Mouse (Mus musculus) embryonic facial prominence, embryonic 14.5 days (tissue): Measurements from ENCODE around the gene Sfrp2. TPM values are rescaled to one million over a fixed set of nuclear protein-coding genes. Genes with fewer than 3 reads are reported as not detected.
A peak's percentile ranks its signal among the peaks of the same experiment; 100 is the strongest.

Source experiments
- ATAC-seq: fragments of 200-750 bp; cut with Nextera tagmentation; 2 replicates; pipeline ENCODE4 v1.8.0; 2017; ENCODE audit warnings: low read depth, moderate number of reproducible peaks, moderate TSS enrichment
- DNase-seq: peaks from one replicate; pipeline ENCODE4 v3.0.0-alpha.2; 2015; ENCODE audit warnings: low spot score
- H3K27ac ChIP-seq: fragments of 300-500 bp; sonication (generic); replicated peaks from 2 replicates; pipeline ENCODE4 v1.5.1; 2014; ENCODE audit warnings: low read depth, mild to moderate bottlenecking, low read length, moderate library complexity
- H3K27me3 ChIP-seq: fragments of 300-500 bp; sonication (generic); replicated peaks from 2 replicates; pipeline ENCODE4 v1.6.1; 2014; ENCODE audit warnings: low read length; ENCODE audit not compliant: control insufficient read depth, insufficient read depth
- H3K36me3 ChIP-seq: fragments of 300-500 bp; sonication (generic); 2 replicates; pipeline ENCODE4 v1.6.1; 2014; ENCODE audit warnings: low read length, mixed read lengths; ENCODE audit not compliant: control insufficient read depth, insufficient read depth
- H3K4me1 ChIP-seq: fragments of 300-500 bp; sonication (generic); 2 replicates; pipeline ENCODE4 v1.6.1; 2014; ENCODE audit warnings: antibody characterized with exemption, low read length; ENCODE audit not compliant: control insufficient read depth, insufficient read depth
- H3K4me2 ChIP-seq: fragments of 300-500 bp; sonication (generic); 2 replicates; pipeline ENCODE4 v1.6.1; 2014; ENCODE audit warnings: low read depth, mild to moderate bottlenecking, low read length, moderate library complexity, mixed read lengths
- H3K4me3 ChIP-seq: fragments of 300-500 bp; sonication (generic); 2 replicates; pipeline ENCODE4 v1.5.1; 2014; ENCODE audit warnings: low read depth, mild to moderate bottlenecking, low read length
- H3K9ac ChIP-seq: fragments of 300-500 bp; sonication (generic); 2 replicates; pipeline ENCODE4 v1.6.1; 2014; ENCODE audit warnings: low read depth, mild to moderate bottlenecking, low read length, moderate library complexity, mixed read lengths
- H3K9me3 ChIP-seq: fragments of 300-500 bp; sonication (generic); 2 replicates; pipeline ENCODE4 v1.6.1; 2016; ENCODE audit warnings: low read length; ENCODE audit not compliant: control insufficient read depth
- WGBS: fragments of 180-500 bp; shearing (Covaris S2); extraction: QIAGEN DNeasy Blood & Tissue Kit; methylation state at CpG from one replicate; pipeline ENCODE4 v1.1.7; 2014; 5-methylcytosine and 5-hydroxymethylcytosine counted together
- polyA plus RNA-seq: library from polyadenylated mRNA; unstranded; fragments of >200 nt; fragmentation: Nextera tagmentation; extraction: Ambion mirVana; gene quantifications from 2 replicates; pipeline ENCODE4 v1.2.1, GENCODE M21; 2014

Sfrp2 gene
- 605 and 677 TPM in 2 replicates for polyA plus RNA-seq

GRCm38 (mm10) chr3:83765871-83766725 is at the start of gene Sfrp2:
Sfrp2 (plus strand) TSS chr3:83766321.
- Histone ChIP-seq H3K4me3 (peak within 1 kb of the TSS; percentile 69), H3K27ac (peak within 1 kb of the TSS; percentile 86), H3K4me1 (peaks cover 20% of the 10 kb centered on the region), H3K36me3 (peaks cover 24% of the 10 kb centered on the region), H3K9ac (peak within 1 kb of the TSS; percentile 87), H3K27me3 (no peaks in the 10 kb centered on the region; the same call in 1 of the 2 replicates), H3K4me2 (peak within 1 kb of the TSS; percentile 91), H3K9me3 (no peaks in the 10 kb centered on the region)
- WGBS = 0% methylated on average over 44 of the region's 82 CpGs
- ATAC-seq = peak; percentile 89
- DNase-seq = peak; percentile 96

GRCm38 (mm10) chr3:83717643-83718231 is 48.4 kb upstream of the Sfrp2 start:
- no peak overlapping the region for H3K4me2 ChIP-seq
- 25% methylated on average over 7 of the region's 7 CpGs for WGBS
- no peaks in the 10 kb centered on the region for H3K36me3 ChIP-seq
- ATAC-seq = peak; percentile 41; the same call in 1 of the 2 replicates
- no peaks in the 10 kb centered on the region for H3K9me3 ChIP-seq
- H3K27ac ChIP-seq = no peak overlapping the region
- no peak overlapping the region for H3K9ac ChIP-seq
- peaks cover 9% of the 10 kb centered on the region; the same call in 1 of the 2 replicates for H3K4me1 ChIP-seq
- DNase-seq = peak; percentile 65
- no peaks in the 10 kb centered on the region for H3K27me3 ChIP-seq
- no peak overlapping the region for H3K4me3 ChIP-seq

GRCm38 (mm10) chr3:83718662-83719061 is 47.5 kb upstream of the Sfrp2 start:
- ATAC-seq (no peak), DNase-seq (no peak)
- Histone ChIP-seq H3K9ac (no peak overlapping the region), H3K4me2 (no peak overlapping the region), H3K9me3 (no peaks in the 10 kb centered on the region), H3K4me3 (no peak overlapping the region), H3K4me1 (peaks cover 9% of the 10 kb centered on the region; the same call in 1 of the 2 replicates), H3K27me3 (no peaks in the 10 kb centered on the region), H3K27ac (no peak overlapping the region), H3K36me3 (no peaks in the 10 kb centered on the region)
- 83% methylated on average over 4 of the region's 4 CpGs for WGBS

GRCm38 (mm10) chr3:83728223-83728622 is 37.9 kb upstream of the Sfrp2 start:
- H3K27ac ChIP-seq = no peak overlapping the region
- no peak overlapping the region for H3K4me2 ChIP-seq
- H3K9ac ChIP-seq = no peak overlapping the region
- no peak for ATAC-seq
- WGBS = 74% methylated on average over 3 of the region's 3 CpGs
- H3K36me3 ChIP-seq = no peaks in the 10 kb centered on the region
- no peak overlapping the region for H3K4me3 ChIP-seq
- H3K9me3 ChIP-seq = no peaks in the 10 kb centered on the region; the same call in 1 of the 2 replicates
- no peaks in the 10 kb centered on the region for H3K27me3 ChIP-seq
- no peak for DNase-seq
- H3K4me1 ChIP-seq = 0 out of 2 replicates have a peak, but pooled peaks cover 4% of the 10 kb centered on the region

- Histone ChIP-seq H3K27me3 (no peaks in the 10 kb centered on the region), H3K9ac (no peak overlapping the region), H3K4me2 (no peak overlapping the region), H3K36me3 (no peaks in the 10 kb centered on the region), H3K4me3 (no peak overlapping the region), H3K9me3 (no peaks in the 10 kb centered on the region; the same call in 1 of the 2 replicates), H3K4me1 (peaks cover 7% of the 10 kb centered on the region; the same call in 1 of the 2 replicates), H3K27ac (no peak overlapping the region)
- WGBS = 85% methylated on average over 9 of the region's 9 CpGs
- DNase-seq (no peak), ATAC-seq (no peak)
Observed at GRCm38 (mm10) chr3:83728675-83729390, 37.3 kb upstream of the Sfrp2 start.

- ATAC-seq (peak; percentile 82), DNase-seq (peak; percentile 82)
- 64% methylated on average over 8 of the region's 8 CpGs for WGBS
- Histone ChIP-seq H3K36me3 (no peaks in the 10 kb centered on the region), H3K27me3 (no peaks in the 10 kb centered on the region), H3K9me3 (no peaks in the 10 kb centered on the region), H3K4me3 (no peak overlapping the region), H3K9ac (no peak overlapping the region), H3K4me2 (no peak overlapping the region), H3K4me1 (peaks cover 7% of the 10 kb centered on the region; the same call in 1 of the 2 replicates), H3K27ac (peak overlapping the region; percentile 39; the same call in 1 of the 2 replicates)
Observed at GRCm38 (mm10) chr3:83733985-83734384, 32.1 kb upstream of the Sfrp2 start.

- Histone ChIP-seq H3K9ac (no peak overlapping the region), H3K9me3 (no peaks in the 10 kb centered on the region), H3K4me1 (peaks cover 7% of the 10 kb centered on the region; the same call in 1 of the 2 replicates), H3K27me3 (no peaks in the 10 kb centered on the region), H3K4me2 (no peak overlapping the region), H3K4me3 (no peak overlapping the region), H3K36me3 (no peaks in the 10 kb centered on the region), H3K27ac (no peak overlapping the region)
- WGBS = 82% methylated on average over 4 of the region's 4 CpGs
- ATAC-seq (no peak), DNase-seq (no peak)
Observed at GRCm38 (mm10) chr3:83736980-83737379, 29.1 kb upstream of the Sfrp2 start.

- no peaks in the 10 kb centered on the region for H3K4me1 ChIP-seq
- H3K27ac ChIP-seq = no peak overlapping the region
- H3K27me3 ChIP-seq = no peaks in the 10 kb centered on the region
- WGBS = 76% methylated on average over 2 of the region's 2 CpGs
- no peak overlapping the region for H3K4me2 ChIP-seq
- DNase-seq (no peak), ATAC-seq (no peak)
- H3K4me3 ChIP-seq = no peak overlapping the region
- no peaks in the 10 kb centered on the region for H3K9me3 ChIP-seq
- H3K9ac ChIP-seq = no peak overlapping the region
- H3K36me3 ChIP-seq = no peaks in the 10 kb centered on the region
Observed at GRCm38 (mm10) chr3:83740246-83740645, 25.9 kb upstream of the Sfrp2 start.
